Mouse (Mus musculus) ovary, adult 18-20 months (tissue): Measurements from ENCODE around the gene Fxyd3.

Experiments
- DNase-seq: peaks from one replicate; pipeline ENCODE4 v3.0.0; 2022; ENCODE audit warnings: low spot score, mixed read lengths

The Fxyd3 gene

GRCm38 (mm10) chr7:31098697-31099611 lies 22.4 kb upstream of the Fxyd3 start:
- DNase-seq: no peak

- DNase-seq: peak; percentile 79
These were observed 21.2 kb upstream of the Fxyd3 start for GRCm38 (mm10) chr7:31097583-31098248.

DNA sequence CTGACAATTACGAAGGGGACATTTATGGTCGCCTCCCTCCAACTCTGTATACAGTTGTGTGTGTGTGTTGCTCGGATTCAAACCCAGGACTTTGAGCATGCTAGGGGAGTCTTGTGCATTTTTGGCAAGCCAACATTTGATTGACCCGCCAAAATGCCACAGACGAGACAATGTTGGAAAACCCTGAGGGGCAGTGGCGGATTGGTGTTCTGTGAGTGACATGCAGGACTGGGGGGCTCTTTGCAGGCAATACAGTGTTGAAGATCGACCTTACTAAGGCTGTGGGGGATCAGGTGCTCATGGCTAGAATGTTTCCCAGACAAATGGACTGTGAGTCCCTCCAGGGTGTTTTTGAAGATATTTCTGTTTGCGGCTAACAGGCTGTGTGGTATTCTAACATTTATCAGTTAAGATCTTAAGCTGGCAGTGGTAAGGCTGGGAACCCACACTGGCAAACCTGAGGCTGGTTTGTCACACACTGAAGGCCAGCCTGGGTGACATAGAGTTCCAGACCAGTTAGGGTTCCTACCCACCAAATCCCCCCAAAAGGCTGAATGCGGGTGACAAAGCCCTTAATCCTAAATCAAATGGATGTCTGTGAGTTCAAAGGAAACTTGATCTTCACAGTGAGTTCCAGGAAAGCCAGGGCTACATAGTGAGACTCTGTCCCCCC lies 20.5 kb upstream of the Fxyd3 start:
- no peak for DNase-seq

GRCm38 (mm10) chr7:31094774-31095501 lies 18.4 kb upstream of the Fxyd3 start:
- no peak for DNase-seq

DNA sequence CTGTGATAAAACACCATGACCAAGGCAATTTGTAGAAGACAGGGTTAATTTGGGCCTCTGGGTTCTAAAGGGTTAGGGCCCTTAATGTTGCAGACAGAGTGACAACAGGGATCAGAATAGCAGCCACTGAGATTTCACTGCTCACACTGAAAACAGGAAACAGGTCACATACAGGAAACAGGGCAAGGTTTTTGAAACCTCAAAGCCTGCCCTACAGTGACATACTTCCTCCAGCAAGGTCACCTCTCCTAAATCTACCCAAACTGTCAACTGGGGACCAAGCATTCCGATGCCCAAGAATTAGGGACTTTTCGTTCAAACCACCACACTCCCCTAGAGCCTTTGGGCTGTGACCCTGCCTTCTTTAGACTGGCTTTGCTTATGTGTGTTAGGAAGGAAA lies 13.2 kb upstream of the Fxyd3 start:
- DNase-seq: no peak

DNA sequence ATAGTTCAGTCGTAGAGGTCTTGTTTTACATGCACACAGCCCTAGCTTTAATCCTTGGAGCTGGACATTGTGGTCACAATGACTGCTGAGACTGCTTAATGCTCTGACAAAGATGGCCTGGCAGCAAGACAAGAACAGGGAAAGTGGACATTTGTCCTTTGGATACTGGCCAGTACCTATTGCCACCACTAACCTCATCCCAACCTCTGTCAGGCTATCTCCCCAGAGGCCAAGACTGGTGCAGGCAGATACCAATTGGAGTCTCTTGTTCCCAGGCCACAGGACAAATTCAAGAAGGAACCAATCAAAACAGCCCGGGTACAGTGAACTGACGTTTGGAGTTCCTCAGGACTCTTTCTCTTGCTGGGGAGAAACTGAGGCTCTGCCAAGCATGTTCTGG lies 11.7 kb upstream of the Fxyd3 start:
- no peak for DNase-seq

GRCm38 (mm10) chr7:31087262-31087661 lies 10.8 kb upstream of the Fxyd3 start:
- DNase-seq: no peak

DNA sequence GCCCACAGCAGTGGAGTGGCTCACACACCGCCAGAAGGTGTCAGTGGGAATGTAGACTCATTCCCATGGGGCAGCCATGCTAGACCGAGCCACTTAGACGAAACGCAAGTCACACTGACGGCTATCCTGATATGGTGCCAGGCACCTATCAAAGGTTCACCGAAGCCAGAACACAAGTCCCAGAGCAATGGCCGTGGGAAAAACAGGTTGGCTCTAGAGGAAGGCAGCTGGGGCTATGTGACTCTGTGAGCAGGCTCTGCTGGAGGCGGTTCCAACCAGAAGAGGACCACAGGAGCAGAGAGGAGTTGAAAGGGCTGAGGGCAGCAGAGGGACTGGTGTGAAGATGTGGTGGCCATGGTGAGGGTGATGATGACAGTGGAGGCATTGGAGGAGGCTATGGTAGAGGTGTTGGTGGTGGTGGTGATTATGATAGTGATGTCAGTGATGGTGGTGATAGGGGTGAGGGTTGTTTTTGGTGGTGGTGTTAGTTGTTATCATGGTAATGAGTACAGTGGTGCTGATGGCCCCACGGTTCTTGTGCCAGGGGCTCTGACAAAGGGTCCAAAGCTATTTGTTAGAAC lies 9.8 kb upstream of the Fxyd3 start:
- no peak for DNase-seq

DNA sequence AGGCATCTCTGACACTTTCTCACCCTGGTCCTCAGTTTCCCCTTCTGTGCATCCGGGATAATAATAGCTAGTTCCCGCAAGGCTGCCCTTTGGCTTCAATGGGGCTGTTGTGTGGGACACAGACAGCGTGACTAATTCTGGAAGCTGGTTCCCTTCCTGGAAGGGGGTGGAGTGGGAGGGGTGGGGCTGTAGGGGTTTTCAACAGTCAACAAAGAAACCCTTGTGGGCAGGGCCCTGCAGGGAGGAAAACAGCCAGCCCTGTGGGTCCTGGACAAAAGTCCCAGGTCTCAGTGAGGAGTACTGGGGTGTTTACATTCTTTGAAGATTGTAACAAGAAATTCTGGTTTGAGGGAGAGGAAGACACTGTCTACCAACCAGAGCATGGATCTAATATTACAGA lies 8.7 kb upstream of the Fxyd3 start:
- DNase-seq: peak; percentile 50

DNA sequence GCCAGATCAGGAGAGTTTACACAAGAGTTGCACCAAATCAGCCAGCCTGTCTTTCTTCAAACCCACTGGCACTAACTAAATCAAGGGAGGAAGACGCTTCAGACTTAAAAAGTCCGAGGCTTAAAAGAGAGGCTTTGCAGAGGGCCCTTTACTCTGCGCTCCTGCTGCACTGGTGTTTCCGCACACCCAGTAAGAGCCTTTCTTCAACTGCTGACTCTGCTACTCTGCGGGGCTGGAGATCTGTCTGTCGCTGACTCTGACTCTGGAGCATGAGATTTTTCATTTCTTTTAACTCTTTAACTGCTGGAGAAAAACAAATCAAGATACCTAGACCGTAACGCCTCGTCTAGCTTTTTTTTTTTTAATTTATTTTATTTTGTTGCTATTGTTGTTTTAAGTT lies 7.6 kb upstream of the Fxyd3 start:
- DNase-seq: no peak

DNA sequence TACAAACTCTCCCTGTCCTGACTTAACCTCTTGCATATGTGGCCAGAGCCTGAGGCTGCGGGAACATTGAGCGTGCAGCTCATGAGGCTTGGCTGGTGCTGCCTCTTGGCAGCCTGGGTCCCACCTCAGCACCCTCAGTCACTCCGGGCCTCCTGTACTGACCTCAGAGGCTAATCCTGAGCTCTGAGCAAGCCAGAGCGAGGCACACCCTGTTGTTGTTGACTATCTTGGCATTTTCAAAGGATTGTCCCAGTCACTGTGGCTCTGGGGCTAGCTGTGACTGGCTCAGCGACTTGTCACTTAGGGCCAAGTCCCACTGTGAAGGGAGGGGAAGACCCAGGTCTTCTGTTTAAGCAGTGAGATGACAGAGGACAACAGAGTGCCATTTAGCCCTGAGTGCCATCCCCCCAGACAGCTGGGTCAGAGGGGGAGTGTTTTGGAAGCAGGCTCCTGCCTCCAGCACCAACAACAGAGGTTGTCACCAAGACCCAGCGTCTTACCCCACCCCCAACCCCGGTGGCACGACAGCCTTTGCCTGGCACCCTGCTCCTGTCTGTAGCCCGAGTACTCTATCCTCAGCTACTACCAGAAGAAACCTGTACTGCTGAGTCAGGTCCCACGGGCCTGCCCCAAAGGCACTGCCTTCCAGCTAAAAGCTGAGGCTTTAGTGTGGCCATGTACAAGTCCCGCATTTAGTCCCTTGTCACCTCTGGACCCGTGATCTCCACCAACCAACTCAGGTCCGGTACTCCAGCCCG lies 6.5 kb upstream of the Fxyd3 start:
- no peak for DNase-seq

DNA sequence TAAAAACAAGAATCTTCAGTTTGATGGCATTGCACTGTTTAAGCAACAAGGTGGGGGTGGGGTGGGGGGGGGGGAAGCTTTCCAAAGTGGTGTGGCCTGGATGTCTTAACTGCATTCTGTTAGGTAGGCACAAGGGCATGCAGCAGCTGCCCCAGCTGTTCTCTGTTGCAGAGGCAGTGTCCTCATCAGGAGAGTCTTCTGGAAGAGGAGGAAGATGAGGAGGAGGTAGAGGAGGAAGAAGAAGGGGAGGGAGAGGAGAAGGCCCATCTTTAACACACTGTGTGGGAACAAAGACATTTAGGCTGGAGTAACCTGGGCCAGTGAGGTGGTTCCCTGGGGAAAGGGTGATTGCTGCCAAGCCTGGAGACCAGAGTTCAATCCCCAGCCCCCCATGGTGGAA lies 5.6 kb upstream of the Fxyd3 start:
- DNase-seq: no peak

DNA sequence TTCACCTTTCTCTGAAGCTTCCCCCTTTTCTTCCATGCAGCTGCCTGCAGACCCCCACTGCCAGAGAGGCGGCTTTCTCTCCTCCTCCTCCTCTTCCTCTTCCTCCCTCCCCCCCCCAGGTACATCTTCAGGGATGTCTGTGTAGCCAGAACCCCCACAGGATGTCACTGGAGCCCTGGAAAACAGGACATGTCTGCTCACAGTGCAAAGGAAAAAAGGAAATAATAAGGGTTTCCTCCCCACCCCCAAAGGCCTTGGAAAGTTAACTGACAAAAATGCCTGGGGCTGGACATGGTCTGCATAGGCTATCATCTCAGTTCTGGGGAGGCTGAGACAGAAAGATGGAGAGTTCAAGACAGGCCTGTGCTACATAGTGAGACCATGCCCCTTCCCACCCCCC lies 4.6 kb upstream of the Fxyd3 start:
- DNase-seq: no peak

- DNase-seq: no peak
These were observed 4.1 kb upstream of the Fxyd3 start for GRCm38 (mm10) chr7:31080611-31081010.

DNA sequence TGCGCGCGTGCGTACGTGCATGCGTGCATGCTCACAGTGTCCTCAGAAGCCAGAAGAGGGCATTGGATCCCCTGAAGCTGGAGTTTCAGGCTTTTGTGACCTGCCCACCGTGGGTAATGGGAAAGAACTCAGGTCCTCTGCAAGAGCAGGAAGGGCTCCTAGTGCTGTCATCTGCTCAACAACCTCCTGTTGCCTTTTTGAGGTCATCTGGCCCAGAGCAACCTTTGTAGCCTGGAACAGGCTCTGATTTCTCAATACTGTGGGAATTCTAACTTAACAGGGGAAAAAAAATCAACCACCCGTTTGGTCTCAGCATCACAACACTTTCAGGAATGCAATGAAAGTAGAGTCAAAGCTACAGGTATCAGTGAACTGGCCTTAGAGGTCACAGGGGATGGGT lies 3.2 kb upstream of the Fxyd3 start:
- DNase-seq: no peak

GRCm38 (mm10) chr7:31077885-31078445 lies 1.5 kb upstream of the Fxyd3 start:
- no peak for DNase-seq

- no peak for DNase-seq
These were observed 966 bp upstream of the Fxyd3 start for GRCm38 (mm10) chr7:31077470-31077869.

DNA sequence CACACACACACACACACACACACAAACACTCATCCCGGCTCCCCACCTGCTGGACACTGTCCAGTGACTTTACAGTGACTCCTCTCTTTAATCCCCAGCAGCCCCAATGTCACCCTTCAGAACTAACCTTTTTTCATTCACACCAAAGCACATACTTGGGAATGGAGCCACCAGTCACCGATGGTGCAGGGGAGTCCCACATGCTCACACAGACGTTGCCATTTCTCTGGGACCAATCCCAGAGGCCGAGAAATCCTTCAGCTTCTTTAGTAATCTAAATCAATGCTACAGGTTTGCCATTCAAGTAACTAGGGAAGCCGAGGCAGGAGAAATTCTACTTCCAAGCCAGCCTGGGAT lies 1.8 kb downstream of the Fxyd3 start:
- no peak for DNase-seq

GRCm38 (mm10) chr7:31074061-31074712 lies 2.3 kb downstream of the Fxyd3 start:
- DNase-seq: no peak

GRCm38 (mm10) chr7:31073546-31073945 lies 3.0 kb downstream of the Fxyd3 start:
- DNase-seq: no peak
